Mouse (Mus musculus) lung, postnatal 0 days (tissue): Measurements from ENCODE around the gene Alg9.

ENCODE experiments used
- CTCF ChIP-seq: IDR thresholded peaks from 2 replicates; pipeline ENCODE4 v1.5.1; 2016; ENCODE audit warnings: antibody characterized with exemption, mild to moderate bottlenecking
- EP300 ChIP-seq: IDR thresholded peaks from 2 replicates; pipeline ENCODE4 v1.6.1; 2016; ENCODE audit warnings: antibody characterized with exemption, mild to moderate bottlenecking, control low read depth

DNA sequence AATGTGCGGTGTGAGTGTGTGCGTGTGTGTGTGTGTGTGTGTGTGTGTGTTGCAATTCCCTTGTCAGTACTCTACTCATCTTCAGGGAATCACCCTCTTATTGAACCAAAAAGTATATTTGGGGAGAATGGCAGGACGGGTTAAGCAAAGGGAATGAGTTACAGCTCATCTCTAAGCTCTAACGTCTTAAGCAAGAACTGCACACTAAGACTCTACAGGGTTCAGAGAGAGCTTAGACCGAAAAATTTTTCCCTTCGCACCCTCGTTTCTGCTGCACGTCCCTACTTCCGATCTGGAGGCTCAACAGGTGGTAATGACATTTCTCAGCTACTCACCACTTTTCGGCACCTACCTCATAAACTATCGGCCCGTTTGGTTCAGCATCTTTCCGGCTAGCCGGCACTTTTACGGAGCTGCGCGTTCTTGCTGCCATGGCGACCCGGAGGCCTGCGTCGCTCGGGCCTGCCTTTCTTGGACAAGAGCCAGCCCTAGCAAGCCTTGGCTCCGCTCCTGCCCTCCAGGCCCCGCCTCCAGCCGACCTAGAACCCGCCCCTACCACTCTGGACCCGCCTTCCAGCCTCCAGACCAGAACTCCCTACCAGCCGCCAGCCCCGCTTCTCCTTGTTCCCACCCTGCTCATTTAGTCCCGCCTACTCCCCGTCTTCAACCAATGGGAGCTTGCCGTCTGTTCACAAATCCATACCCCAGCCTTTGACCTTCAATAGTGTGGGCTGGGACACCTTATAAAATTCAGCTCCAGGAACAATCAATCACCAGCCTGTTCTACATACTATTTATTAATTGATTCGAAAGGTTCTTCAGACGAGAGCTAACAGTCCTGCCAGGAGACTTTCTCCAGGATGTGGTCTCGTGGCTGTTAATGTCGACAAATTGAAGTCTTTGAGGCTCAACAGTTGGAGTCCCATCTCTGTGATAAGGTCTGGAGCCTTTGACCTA, 35.6 kb upstream of the Alg9 start, which contains the start of gene Dixdc1:
- TF ChIP-seq EP300, result no peak
- no peak for TF ChIP-seq CTCF
